Mouse (Mus musculus): ENCODE measurements around the gene Ggt7.
"Not testable (repeated sequence)": the region's sequence is repeated elsewhere in the genome, so short reads cannot be mapped to it uniquely, and the experiment has no call there.

Ggt7 gene

GRCm38 (mm10) chr2:155507721-155508470 lies 10.1 kb downstream of the Ggt7 start:
- DNase-seq, result no peak

GRCm38 (mm10) chr2:155505811-155506210 lies 12.2 kb downstream of the Ggt7 start:
- DNase-seq, result no peak

GRCm38 (mm10) chr2:155504440-155505355 lies 13.3 kb downstream of the Ggt7 start:
- DNase-seq, result no peak

- no peak for DNase-seq
Observed at GRCm38 (mm10) chr2:155502596-155502995, 15.4 kb downstream of the Ggt7 start.

- DNase-seq, result no peak
Observed at GRCm38 (mm10) chr2:155490998-155491397, 27.0 kb downstream of the Ggt7 start.

- DNase-seq, result peak; percentile 78 to 80
Observed at GRCm38 (mm10) chr2:155482021-155482420, 36.0 kb downstream of the Ggt7 start.

GRCm38 (mm10) chr2:155473570-155474088 lies 44.4 kb downstream of the Ggt7 start, which contains the start of gene Ncoa6:
Ncoa6 (minus strand) TSS chr2:155473894.
- peak; percentile 62 to 69 for DNase-seq

- peak; percentile 43 to 45 for DNase-seq
Observed at GRCm38 (mm10) chr2:155472671-155473569, 45.1 kb downstream of the Ggt7 start.

GRCm38 (mm10) chr2:155466861-155467260 lies 51.2 kb downstream of the Ggt7 start:
- no peak for DNase-seq

GRCm38 (mm10) chr2:155453591-155453990 lies 64.4 kb downstream of the Ggt7 start:
- DNase-seq, result no peak

- DNase-seq, result no peak
Observed at GRCm38 (mm10) chr2:155451256-155451655, 66.8 kb downstream of the Ggt7 start.

GRCm38 (mm10) chr2:155447906-155448305 lies 70.1 kb downstream of the Ggt7 start:
- DNase-seq, result not testable (repeated sequence)

- no peak for DNase-seq
Observed at GRCm38 (mm10) chr2:155443446-155443845, 74.6 kb downstream of the Ggt7 start.

- no peak for DNase-seq
Observed at GRCm38 (mm10) chr2:155442916-155443315, 75.1 kb downstream of the Ggt7 start.

Measured in B cell, adult 2 months (primary cell).